Mouse (Mus musculus) liver, embryonic 14.5 days (tissue): ENCODE results near the gene Cars2.

ENCODE experiments used
- CTCF ChIP-seq: IDR thresholded peaks from 2 replicates; pipeline ENCODE4 v1.5.1; 2016; ENCODE audit warnings: antibody characterized with exemption, low read depth, control low read depth
- EP300 ChIP-seq: IDR thresholded peaks from 2 replicates; pipeline ENCODE4 v1.6.1; 2016; ENCODE audit warnings: antibody characterized with exemption, low read depth

- TF ChIP-seq EP300: no peak
- no peak for TF ChIP-seq CTCF
Observed at GRCm38 (mm10) chr8:11487229-11487628, 63.4 kb downstream of the Cars2 start.
